Mouse (Mus musculus) hindbrain, postnatal 0 days (tissue): ENCODE measurements around the gene Car5a. TPM values are rescaled to one million over a fixed set of nuclear protein-coding genes. Genes with fewer than 3 reads are reported as not detected.

ENCODE experiments used
- ATAC-seq: fragments of 200-750 bp; cut with Nextera tagmentation; 2 replicates; pipeline ENCODE4 v1.8.0; 2017; ENCODE audit warnings: mild to moderate bottlenecking, moderate TSS enrichment, moderate library complexity
- DNase-seq: peaks from one replicate; pipeline ENCODE4 v3.0.0-alpha.2; 2015; ENCODE audit warnings: low spot score
- H3K27ac ChIP-seq: fragments of 300-500 bp; sonication (generic); 2 replicates; pipeline ENCODE4 v1.5.1; 2014; ENCODE audit warnings: mild to moderate bottlenecking
- H3K27me3 ChIP-seq: fragments of 300-500 bp; sonication (generic); 2 replicates; pipeline ENCODE4 v1.6.1; 2014; ENCODE audit warnings: low read length, mixed read lengths; ENCODE audit not compliant: insufficient read depth
- H3K36me3 ChIP-seq: fragments of 300-500 bp; sonication (generic); 2 replicates; pipeline ENCODE4 v1.6.1; 2014; ENCODE audit warnings: low read length, mixed read lengths; ENCODE audit not compliant: insufficient read depth
- H3K4me1 ChIP-seq: fragments of 300-500 bp; sonication (generic); 2 replicates; pipeline ENCODE4 v1.6.1; 2014; ENCODE audit warnings: antibody characterized with exemption, low read length, mixed read lengths; ENCODE audit not compliant: insufficient read depth
- H3K4me2 ChIP-seq: fragments of 300-500 bp; sonication (generic); 2 replicates; pipeline ENCODE4 v1.6.1; 2014; ENCODE audit warnings: low read depth, mild to moderate bottlenecking, low read length, moderate library complexity, mixed read lengths
- H3K4me3 ChIP-seq: fragments of 300-500 bp; sonication (generic); 2 replicates; pipeline ENCODE4 v1.5.1; 2014; ENCODE audit warnings: low read length
- H3K9ac ChIP-seq: fragments of 300-500 bp; sonication (generic); replicated peaks from 2 replicates; pipeline ENCODE4 v1.6.1; 2014; ENCODE audit warnings: mild to moderate bottlenecking, low read length, moderate library complexity, mixed read lengths
- H3K9me3 ChIP-seq: fragments of 300-500 bp; sonication (generic); 2 replicates; pipeline ENCODE4 v1.6.1; 2016; ENCODE audit warnings: low read length, mixed read lengths
- CTCF ChIP-seq: IDR thresholded peaks from 2 replicates; pipeline ENCODE4 v1.5.1; 2016; ENCODE audit warnings: antibody characterized with exemption, control low read depth, low read depth
- WGBS: fragments of 180-500 bp; shearing (Covaris S2); extraction: QIAGEN DNeasy Blood & Tissue Kit; methylation state at CpG from one replicate; pipeline ENCODE4 v1.1.7; 2014; 5-methylcytosine and 5-hydroxymethylcytosine counted together
- polyA plus RNA-seq: library from polyadenylated mRNA; unstranded; fragments of >200 nt; fragmentation: Nextera tagmentation; extraction: Ambion mirVana; gene quantifications from 2 replicates; pipeline ENCODE4 v1.2.1, GENCODE M21; 2015
- total RNA-seq: library from RNA; depleted of rRNA; stranded (reverse); fragments of >200 nt; gene quantifications from 2 replicates; pipeline ENCODE4 v1.2.3, GENCODE M21; 2014

Gene Car5a
- total and polyA plus RNA-seq, 2 experiments from 2014 or later = 0.23 to 0.42 TPM

GRCm38 (mm10) chr8:121947753-121948141 is 3.0 kb upstream of the Car5a start:
- Histone ChIP-seq H3K9ac (peak overlapping the region; percentile 31), H3K27me3 (no peaks in the 10 kb centered on the region), H3K36me3 (no peaks in the 10 kb centered on the region), H3K27ac (peak overlapping the region; percentile 82), H3K4me2 (peak overlapping the region; percentile 59), H3K4me1 (peaks cover 27% of the 10 kb centered on the region), H3K9me3 (no peaks in the 10 kb centered on the region), H3K4me3 (peak overlapping the region; percentile 36)
- peak; percentile 95 for DNase-seq
- TF ChIP-seq CTCF = no peak
- WGBS = under 1% methylated on average over 18 of the region's 18 CpGs
- ATAC-seq = no peak

DNA sequence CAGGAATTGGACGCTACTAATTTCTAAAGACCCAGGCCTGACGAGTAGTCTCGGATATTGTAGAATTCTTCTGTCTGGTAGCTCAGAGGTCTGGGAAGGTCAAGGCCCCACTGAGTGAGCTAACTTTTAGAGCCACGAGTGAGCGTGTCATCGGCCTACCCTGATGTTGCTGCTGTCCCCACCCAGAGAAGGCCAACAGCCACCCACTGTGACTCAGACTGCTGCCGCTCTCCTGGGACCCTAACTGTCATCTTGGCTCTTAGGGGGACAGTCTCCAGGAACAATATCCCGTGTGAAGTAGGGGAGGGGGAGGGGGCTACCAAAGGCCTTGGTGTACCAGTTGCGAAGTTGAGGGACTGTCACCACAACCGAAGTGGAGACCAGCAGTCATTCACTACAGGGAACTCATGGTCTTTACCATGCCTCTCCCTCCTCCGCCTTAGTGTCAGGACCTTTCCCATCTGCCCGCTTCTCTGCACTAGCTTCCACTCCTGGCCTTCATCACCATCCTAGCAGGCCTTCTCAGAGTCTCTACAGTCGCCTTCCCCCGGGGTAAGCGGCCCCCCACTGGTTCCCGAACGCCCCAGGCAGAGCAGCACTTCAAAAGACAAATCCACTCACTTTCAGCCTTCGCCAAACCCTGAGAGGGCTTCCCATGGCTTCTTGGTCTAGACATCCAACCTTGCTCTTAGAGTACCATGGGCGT is 2.5 kb upstream of the Car5a start:
- DNase-seq (no peak), ATAC-seq (no peak)
- H3K4me1 ChIP-seq = peaks cover 25% of the 10 kb centered on the region; the same call in 1 of the 2 replicates
- no peaks in the 10 kb centered on the region for H3K27me3 ChIP-seq
- H3K27ac ChIP-seq = peak overlapping the region; percentile 82
- WGBS = 24% methylated on average over 19 of the region's 19 CpGs
- TF ChIP-seq CTCF = no peak
- no peaks in the 10 kb centered on the region for H3K36me3 ChIP-seq
- no peaks in the 10 kb centered on the region for H3K9me3 ChIP-seq
- peak overlapping the region; percentile 59 for H3K4me2 ChIP-seq
- peak overlapping the region; percentile 31 for H3K9ac ChIP-seq
- peak overlapping the region; percentile 36; the same call in 1 of the 2 replicates for H3K4me3 ChIP-seq

GRCm38 (mm10) chr8:121946351-121946750 is 1.6 kb upstream of the Car5a start:
- Histone ChIP-seq H3K9ac (no peak overlapping the region), H3K9me3 (no peaks in the 10 kb centered on the region), H3K4me3 (no peak overlapping the region), H3K27me3 (no peaks in the 10 kb centered on the region), H3K36me3 (no peaks in the 10 kb centered on the region), H3K27ac (no peak overlapping the region), H3K4me1 (peaks cover 20% of the 10 kb centered on the region; the same call in 1 of the 2 replicates), H3K4me2 (no peak overlapping the region)
- no peak for ATAC-seq
- no peak for DNase-seq
- no peak for TF ChIP-seq CTCF
- WGBS = 73% methylated on average over 7 of the region's 7 CpGs

DNA sequence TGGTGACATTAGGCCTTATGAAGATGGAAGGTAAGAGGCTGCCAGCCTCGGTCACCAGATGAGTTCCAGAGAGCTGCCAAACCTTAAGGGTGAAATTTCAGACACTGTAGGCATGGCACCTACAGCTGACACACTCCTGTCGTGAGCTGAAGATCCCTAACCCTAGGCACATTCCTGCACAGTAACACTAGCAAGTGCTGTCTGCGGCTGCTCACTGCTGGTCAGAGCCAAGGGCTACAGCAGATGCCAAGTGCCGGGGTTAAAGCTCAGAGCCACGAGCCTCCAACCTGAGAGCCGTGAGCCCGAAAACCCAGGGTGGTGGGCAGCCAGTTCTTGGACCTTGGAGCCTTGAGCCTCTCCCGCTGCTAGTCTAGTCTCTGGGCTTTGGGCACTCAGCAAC is 988 bp downstream of the Car5a start:
- WGBS = 74% methylated on average over 8 of the region's 8 CpGs
- no peak for TF ChIP-seq CTCF
- DNase-seq = no peak

DNA sequence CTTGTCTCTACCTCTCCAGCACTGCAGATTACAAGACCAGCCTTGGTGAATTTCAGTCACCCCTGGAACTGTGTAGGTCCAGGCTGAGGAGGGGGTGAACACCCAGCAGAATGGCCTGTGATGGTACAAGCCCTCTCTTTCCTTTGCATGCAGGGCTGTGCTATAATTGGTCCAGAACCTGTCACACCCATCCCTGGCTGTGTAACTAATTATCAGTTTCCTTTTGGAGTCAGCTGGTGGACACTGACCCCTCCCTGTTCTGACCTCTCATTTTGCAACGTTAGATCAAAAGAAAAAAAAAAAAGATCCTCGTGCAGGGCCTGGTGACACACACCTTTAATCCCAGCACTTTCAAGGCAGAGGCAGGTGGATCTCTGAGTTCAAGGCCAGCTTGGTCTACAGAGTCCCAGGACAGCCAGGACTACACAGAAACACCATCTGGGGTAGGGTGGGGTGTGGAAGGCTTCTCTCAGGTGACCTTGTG is 1.6 kb downstream of the Car5a start:
- DNase-seq = no peak
- no peak for TF ChIP-seq CTCF
- H3K36me3 ChIP-seq = no peaks in the 10 kb centered on the region
- 37% methylated on average over 2 of the region's 2 CpGs for WGBS
- H3K4me1 ChIP-seq = peaks cover 12% of the 10 kb centered on the region; the same call in 1 of the 2 replicates
- no peak for ATAC-seq
- no peak overlapping the region for H3K4me2 ChIP-seq
- H3K4me3 ChIP-seq = no peak overlapping the region
- H3K27me3 ChIP-seq = no peaks in the 10 kb centered on the region
- no peak overlapping the region for H3K9ac ChIP-seq
- no peaks in the 10 kb centered on the region for H3K9me3 ChIP-seq
- no peak overlapping the region for H3K27ac ChIP-seq

More for the DNA sequence above, 988 bp downstream of the Car5a start:
- Histone ChIP-seq H3K27ac (no peak overlapping the region), H3K9ac (no peak overlapping the region), H3K4me2 (no peak overlapping the region), H3K27me3 (no peaks in the 10 kb centered on the region), H3K4me3 (no peak overlapping the region), H3K36me3 (no peaks in the 10 kb centered on the region), H3K9me3 (no peaks in the 10 kb centered on the region), H3K4me1 (peaks cover 18% of the 10 kb centered on the region; the same call in 1 of the 2 replicates)
- ATAC-seq = no peak

DNA sequence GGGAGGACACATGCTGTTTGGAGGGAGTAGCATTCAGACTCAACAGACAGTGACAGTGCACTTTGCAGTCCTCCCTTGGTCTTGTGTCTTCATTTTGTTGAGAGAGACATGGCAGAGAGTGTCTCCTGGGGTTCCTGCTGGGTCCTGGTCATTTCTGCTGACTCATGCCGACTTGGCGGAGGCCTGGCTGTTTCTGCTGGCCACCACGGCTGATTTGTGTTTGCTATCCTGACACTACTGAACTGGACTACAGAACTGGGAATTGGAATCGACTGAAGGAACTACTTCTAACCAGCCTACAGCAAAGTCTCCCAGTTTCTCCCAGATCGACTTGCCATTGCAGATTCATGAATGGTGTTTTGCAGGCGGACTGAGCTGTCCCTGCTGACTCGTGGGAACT is 6.0 kb downstream of the Car5a start:
- WGBS = 88% methylated on average over 7 of the region's 7 CpGs
- H3K4me1 ChIP-seq = peaks cover 17% of the 10 kb centered on the region
- no peak overlapping the region for H3K27ac ChIP-seq
- no peak overlapping the region for H3K9ac ChIP-seq
- H3K4me3 ChIP-seq = no peak overlapping the region
- no peaks in the 10 kb centered on the region for H3K36me3 ChIP-seq
- DNase-seq (no peak), ATAC-seq (no peak)
- H3K27me3 ChIP-seq = no peaks in the 10 kb centered on the region
- no peak for TF ChIP-seq CTCF
- no peaks in the 10 kb centered on the region for H3K9me3 ChIP-seq
- no peak overlapping the region for H3K4me2 ChIP-seq

GRCm38 (mm10) chr8:121936391-121936790 is 8.3 kb downstream of the Car5a start:
- Histone ChIP-seq H3K4me2 (no peak overlapping the region), H3K4me1 (peaks cover 17% of the 10 kb centered on the region), H3K36me3 (no peaks in the 10 kb centered on the region), H3K27ac (peak overlapping the region; percentile 88), H3K4me3 (no peak overlapping the region), H3K27me3 (no peaks in the 10 kb centered on the region), H3K9ac (no peak overlapping the region), H3K9me3 (no peaks in the 10 kb centered on the region)
- 66% methylated on average over 14 of the region's 14 CpGs for WGBS
- no peak for TF ChIP-seq CTCF
- ATAC-seq (no peak), DNase-seq (no peak)
